Mouse (Mus musculus) activated CD4-positive, CD25-positive, alpha-beta regulatory T cell, adult 4 months (primary cell): ENCODE results near the gene Lyzl4. TPM values are rescaled to one million over a fixed set of nuclear protein-coding genes. Genes with fewer than 3 reads are reported as not detected.

ENCODE experiments used
- polyA plus RNA-seq, 2 experiments: library from polyadenylated mRNA; unstranded; fragments of 100-300 nt; shearing (Covaris generic); gene quantifications; one replicate each; pipeline ENCODE4 v1.2.1; 2017

The Lyzl4 gene
- polyA plus RNA-seq, 2 experiments from 2014 or later = not detected

Other genes starting within 250 kb of the Lyzl4 start
- gene Cck, start 146.4 kb downstream of the Lyzl4 start, polyA plus RNA-seq = not detected
- gene Vipr1, start 620 bp upstream of the Lyzl4 start, polyA plus RNA-seq = 1 to 10 TPM; 1.5 to 1.8 TPM
- 10 to 100 TPM; 13.3 to 17.7 TPM for gene Sec22c, start 63.4 kb upstream of the Lyzl4 start, polyA plus RNA-seq
- gene Ss18l2, start 68.2 kb upstream of the Lyzl4 start, polyA plus RNA-seq = 10 to 100 TPM; 59.3 to 65.0 TPM
- gene Nktr, start 77.1 kb upstream of the Lyzl4 start, polyA plus RNA-seq = 100 to 1,000 TPM in 1 of 2 experiments, 10 to 100 TPM in 1; 90.3 to 104 TPM
- gene Zfp651, start 117.2 kb upstream of the Lyzl4 start, polyA plus RNA-seq = not detected
- not detected for gene Klhl40, start 135.5 kb upstream of the Lyzl4 start, polyA plus RNA-seq
- gene Hhatl, start 150.4 kb upstream of the Lyzl4 start, polyA plus RNA-seq = not detected
- not detected for gene Ccdc13, start 197.4 kb upstream of the Lyzl4 start, polyA plus RNA-seq
- 100 to 1,000 TPM; 125 to 151 TPM for gene Higd1a, start 216.3 kb upstream of the Lyzl4 start, polyA plus RNA-seq